Mouse (Mus musculus) limb, embryonic 15.5 days (tissue): ENCODE data around the gene Max. TPM values are rescaled to one million over a fixed set of nuclear protein-coding genes. Genes with fewer than 3 reads are reported as not detected.

ENCODE experiments used
- ATAC-seq: fragments of 200-750 bp; cut with Nextera tagmentation; 2 replicates; pipeline ENCODE4 v1.8.0; 2017; ENCODE audit warnings: low read depth, moderate TSS enrichment; ENCODE audit not compliant: insufficient number of reproducible peaks, low FRiP score, low TSS enrichment
- H3K27ac ChIP-seq: fragments of 300-500 bp; sonication (generic); 2 replicates; pipeline ENCODE4 v1.5.1; 2015; ENCODE audit warnings: moderate library complexity, mild to moderate bottlenecking, inconsistent platforms
- H3K27me3 ChIP-seq: fragments of 300-500 bp; sonication (generic); 2 replicates; pipeline ENCODE4 v1.6.1; 2015; ENCODE audit warnings: inconsistent platforms
- H3K36me3 ChIP-seq: fragments of 300-500 bp; sonication (generic); 2 replicates; pipeline ENCODE4 v1.6.1; 2015; ENCODE audit warnings: inconsistent platforms
- H3K4me1 ChIP-seq: fragments of 300-500 bp; sonication (generic); 2 replicates; pipeline ENCODE4 v1.6.1; 2015; ENCODE audit warnings: inconsistent platforms
- H3K4me2 ChIP-seq: fragments of 300-500 bp; sonication (generic); 2 replicates; pipeline ENCODE4 v1.6.1; 2015; ENCODE audit warnings: mild to moderate bottlenecking, inconsistent platforms
- H3K4me3 ChIP-seq: fragments of 300-500 bp; sonication (generic); 2 replicates; pipeline ENCODE4 v1.5.1; 2015; ENCODE audit warnings: mild to moderate bottlenecking, inconsistent platforms
- H3K9ac ChIP-seq: fragments of 300-500 bp; sonication (generic); 2 replicates; pipeline ENCODE4 v1.6.1; 2015; ENCODE audit warnings: inconsistent platforms
- H3K9me3 ChIP-seq: fragments of 300-500 bp; sonication (generic); 2 replicates; pipeline ENCODE4 v1.6.1; 2016; ENCODE audit warnings: inconsistent platforms
- WGBS: fragments of 180-500 bp; shearing (Covaris S2); methylation state at CpG from one replicate; pipeline ENCODE4 v1.1.7; 2015; 5-methylcytosine and 5-hydroxymethylcytosine counted together
- polyA plus RNA-seq: library from polyadenylated mRNA; unstranded; fragments of >200 nt; fragmentation: Nextera tagmentation; extraction: Ambion mirVana; gene quantifications from 2 replicates; pipeline ENCODE4 v1.2.1, GENCODE M21; 2015

The Max gene
- polyA plus RNA-seq, 1 experiment from 2014 or later = 20.1 TPM

GRCm38 (mm10) chr12:76912193-76912592 lies 49.8 kb downstream of the Max start:
- WGBS = 66% methylated on average over 9 of the region's 9 CpGs
- H3K4me3 ChIP-seq = no peak overlapping the region
- ATAC-seq = no peak
- H3K27me3 ChIP-seq = no peaks in the 10 kb centered on the region
- H3K4me2 ChIP-seq = no peak overlapping the region
- no peaks in the 10 kb centered on the region for H3K4me1 ChIP-seq
- peaks cover 61% of the 10 kb centered on the region for H3K36me3 ChIP-seq
- H3K9ac ChIP-seq = no peak overlapping the region
- no peak overlapping the region for H3K27ac ChIP-seq
- no peaks in the 10 kb centered on the region for H3K9me3 ChIP-seq

- Histone ChIP-seq H3K4me1 (no peaks in the 10 kb centered on the region), H3K4me2 (no peak overlapping the region), H3K27me3 (no peaks in the 10 kb centered on the region), H3K27ac (no peak overlapping the region), H3K36me3 (peaks cover 57% of the 10 kb centered on the region), H3K4me3 (no peak overlapping the region), H3K9ac (no peak overlapping the region), H3K9me3 (no peaks in the 10 kb centered on the region)
- no peak for ATAC-seq
- WGBS = 72% methylated on average over 16 of the region's 16 CpGs
These were observed 50.8 kb downstream of the Max start for GRCm38 (mm10) chr12:76911171-76911726.

- Histone ChIP-seq H3K9me3 (no peaks in the 10 kb centered on the region), H3K4me3 (no peak overlapping the region), H3K9ac (no peak overlapping the region), H3K27me3 (no peaks in the 10 kb centered on the region), H3K27ac (no peak overlapping the region), H3K36me3 (peaks cover 52% of the 10 kb centered on the region), H3K4me1 (no peaks in the 10 kb centered on the region), H3K4me2 (no peak overlapping the region)
- 89% methylated on average over 11 of the region's 11 CpGs for WGBS
- ATAC-seq = no peak
These were observed 51.6 kb downstream of the Max start for GRCm38 (mm10) chr12:76910258-76910940.

GRCm38 (mm10) chr12:76909218-76909617 lies 52.8 kb downstream of the Max start:
- Histone ChIP-seq H3K27me3 (no peaks in the 10 kb centered on the region), H3K4me1 (no peaks in the 10 kb centered on the region), H3K9ac (no peak overlapping the region), H3K4me2 (no peak overlapping the region), H3K27ac (no peak overlapping the region), H3K4me3 (no peak overlapping the region), H3K36me3 (peaks cover 48% of the 10 kb centered on the region), H3K9me3 (no peaks in the 10 kb centered on the region)
- 91% methylated on average over 5 of the region's 5 CpGs for WGBS
- ATAC-seq = no peak

- Histone ChIP-seq H3K9me3 (no peaks in the 10 kb centered on the region), H3K4me2 (no peak overlapping the region), H3K27ac (no peak overlapping the region), H3K4me1 (no peaks in the 10 kb centered on the region), H3K9ac (no peak overlapping the region), H3K36me3 (peaks cover 39% of the 10 kb centered on the region), H3K27me3 (no peaks in the 10 kb centered on the region), H3K4me3 (no peak overlapping the region)
- no peak for ATAC-seq
- 84% methylated on average over 1 of the region's 1 CpGs for WGBS
These were observed 55.7 kb downstream of the Max start for GRCm38 (mm10) chr12:76906278-76906677.

GRCm38 (mm10) chr12:76901508-76902294 lies 60.3 kb downstream of the Max start:
- Histone ChIP-seq H3K4me3 (no peak overlapping the region), H3K4me2 (no peak overlapping the region), H3K9ac (no peak overlapping the region), H3K27ac (no peak overlapping the region), H3K9me3 (no peaks in the 10 kb centered on the region), H3K27me3 (no peaks in the 10 kb centered on the region), H3K36me3 (peaks cover 22% of the 10 kb centered on the region), H3K4me1 (peaks cover 2% of the 10 kb centered on the region; the same call in 1 of the 2 replicates)
- ATAC-seq = no peak
- WGBS = 78% methylated on average over 3 of the region's 3 CpGs

GRCm38 (mm10) chr12:76899261-76899975 lies 62.6 kb downstream of the Max start:
- ATAC-seq = no peak
- Histone ChIP-seq H3K27ac (no peak overlapping the region), H3K9ac (no peak overlapping the region), H3K4me1 (peaks cover 15% of the 10 kb centered on the region; the same call in 1 of the 2 replicates), H3K27me3 (no peaks in the 10 kb centered on the region), H3K4me3 (no peak overlapping the region), H3K4me2 (no peak overlapping the region), H3K36me3 (peaks cover 18% of the 10 kb centered on the region; the same call in 1 of the 2 replicates), H3K9me3 (no peaks in the 10 kb centered on the region)
- 85% methylated on average over 10 of the region's 10 CpGs for WGBS

- H3K4me3 ChIP-seq = no peak overlapping the region
- no peaks in the 10 kb centered on the region for H3K27me3 ChIP-seq
- H3K4me1 ChIP-seq = peaks cover 15% of the 10 kb centered on the region; the same call in 1 of the 2 replicates
- no peaks in the 10 kb centered on the region for H3K9me3 ChIP-seq
- ATAC-seq = no peak
- H3K4me2 ChIP-seq = no peak overlapping the region
- no peak overlapping the region for H3K27ac ChIP-seq
- H3K36me3 ChIP-seq = peaks cover 18% of the 10 kb centered on the region; the same call in 1 of the 2 replicates
- no peak overlapping the region for H3K9ac ChIP-seq
These were observed 63.9 kb downstream of the Max start for GRCm38 (mm10) chr12:76898141-76898540.

GRCm38 (mm10) chr12:76897006-76897405 lies 65.0 kb downstream of the Max start:
- H3K9ac ChIP-seq = no peak overlapping the region

GRCm38 (mm10) chr12:76896566-76896965 lies 65.4 kb downstream of the Max start:
- H3K4me3 ChIP-seq = no peak overlapping the region
- H3K4me2 ChIP-seq = no peak overlapping the region
- no peaks in the 10 kb centered on the region for H3K9me3 ChIP-seq
- H3K27me3 ChIP-seq = no peaks in the 10 kb centered on the region
- 88% methylated on average over 4 of the region's 4 CpGs for WGBS
- no peak for ATAC-seq
- H3K4me1 ChIP-seq = peaks cover 15% of the 10 kb centered on the region; the same call in 1 of the 2 replicates
- H3K9ac ChIP-seq = no peak overlapping the region
- H3K36me3 ChIP-seq = peaks cover 25% of the 10 kb centered on the region
- no peak overlapping the region for H3K27ac ChIP-seq

More at GRCm38 (mm10) chr12:76897006-76897405, 65.0 kb downstream of the Max start:
- H3K4me1 ChIP-seq = peaks cover 15% of the 10 kb centered on the region; the same call in 1 of the 2 replicates
- H3K36me3 ChIP-seq = peaks cover 22% of the 10 kb centered on the region
- ATAC-seq = no peak
- H3K9me3 ChIP-seq = no peaks in the 10 kb centered on the region
- H3K4me2 ChIP-seq = no peak overlapping the region
- 50% methylated on average over 10 of the region's 10 CpGs for WGBS
- no peaks in the 10 kb centered on the region for H3K27me3 ChIP-seq
- no peak overlapping the region for H3K4me3 ChIP-seq
- H3K27ac ChIP-seq = peak overlapping the region; percentile 50; the same call in 1 of the 2 replicates

- H3K27me3 ChIP-seq = no peaks in the 10 kb centered on the region
- no peaks in the 10 kb centered on the region for H3K9me3 ChIP-seq
- H3K4me2 ChIP-seq = no peak overlapping the region
- no peak overlapping the region for H3K9ac ChIP-seq
- WGBS = 30% methylated on average over 7 of the region's 7 CpGs
- H3K36me3 ChIP-seq = peaks cover 33% of the 10 kb centered on the region
- H3K4me1 ChIP-seq = peaks cover 15% of the 10 kb centered on the region; the same call in 1 of the 2 replicates
- 0 out of 2 replicates have a peak, but pooled peaks have one; percentile 23 for ATAC-seq
- no peak overlapping the region for H3K4me3 ChIP-seq
- 0 out of 2 replicates have a peak overlapping the region, but pooled peaks have one; percentile 22 for H3K27ac ChIP-seq
These were observed 66.2 kb downstream of the Max start for GRCm38 (mm10) chr12:76895777-76896176.
